Comparison of ENCODE assay signal across 20 mouse cellular contexts in genomic region chr13:106945518-106945917, GRCm38 (mm10). TPM values are rescaled to one million over a fixed set of nuclear protein-coding genes. Genes with fewer than 3 reads are reported as not detected.
DNase-seq lines count a peak whose midpoint lies in the region; ATAC-seq and TF ChIP-seq lines count a peak whose summit lies in the region.
"Had no signal": no experiment of that assay in that cellular context is flagged by ENCODE, and none has a peak within 500 bp of the region (broad histone marks: within the 10 kb centered on the region; RNA-seq: fewer than 3 reads in every experiment).

No protein-coding gene starts in this region.

- DNase-seq in cerebellum, adult 11-12 months = peak; percentile 22
- no peak for DNase-seq in cerebellum, adult 2 months
- DNase-seq in midbrain, embryonic 11.5 days (ENCODE audit: low spot score, missing footprints) = peak; percentile 84
- DNase-seq in midbrain, embryonic 10.5 days (ENCODE audit: low spot score) = no peak
- no peak for DNase-seq in ES-E14 (ENCODE audit: low read depth, low spot score)
- DNase-seq in heart, adult 11 months = no peak
- DNase-seq: adrenal gland, postnatal 10 days; adrenal gland, postnatal 36 days; cerebellum, adult 8-10 months; gastrocnemius, postnatal 25 days; kidney, adult 11 months had no signal

- TF ChIP-seq POLR2A in cerebellum, adult 2 months (IDR thresholded peaks at IDR 0.05; ENCODE audit: borderline replicate concordance, insufficient read depth, low read length) = no peak

- H3K4me1 ChIP-seq in cerebellum, adult 2 months (ENCODE audit: control insufficient read depth, insufficient read depth, low read length) = peaks cover 9% of the 10 kb centered on the region; the same call in 1 of the 2 replicates
- peaks cover 11% of the 10 kb centered on the region for H3K4me1 ChIP-seq in midbrain, embryonic 11.5 days (ENCODE audit: control insufficient read depth, insufficient read depth, low read length)
- peaks cover 17% of the 10 kb centered on the region for H3K4me1 ChIP-seq in midbrain, embryonic 10.5 days
- H3K4me1 ChIP-seq in ES-E14 (ENCODE audit: control insufficient read depth in 2 of 2, insufficient read depth in 2 of 2, low read length in 2 of 2, poor library complexity in 1 of 2) = peaks cover 2% of the 10 kb centered on the region in 2 experiments; a peak in 1 of 4 replicates
- peaks cover 16% of the 10 kb centered on the region for H3K4me1 ChIP-seq in hindbrain, embryonic 16.5 days (ENCODE audit: control insufficient read depth, insufficient read depth, low read depth, low read length)
- H3K4me1 ChIP-seq: intestine, embryonic 15.5 days had no signal

- in situ Hi-C loops in ES-E14 (cut with MboI; ENCODE audit: low sequenced_read_pairs in 2 of 2, unreplicated experiment in 2 of 2) = no loop called here

- H3K36me3 ChIP-seq in midbrain, embryonic 11.5 days (ENCODE audit: control insufficient read depth, insufficient read depth, low read length) = no peaks in the 10 kb centered on the region
- H3K36me3 ChIP-seq in midbrain, embryonic 10.5 days = peaks cover 17% of the 10 kb centered on the region
- peaks cover 10% of the 10 kb centered on the region for H3K36me3 ChIP-seq in ES-E14 (ENCODE audit: control insufficient read depth, insufficient read depth, low read length, poor library complexity, severe bottlenecking)
- peaks cover 4% of the 10 kb centered on the region for H3K36me3 ChIP-seq in hindbrain, embryonic 16.5 days (ENCODE audit: control insufficient read depth, insufficient read depth, low read length)
- H3K36me3 ChIP-seq: intestine, embryonic 15.5 days had no signal

- no peak overlapping the region for H3K9ac ChIP-seq in midbrain, embryonic 11.5 days (ENCODE audit: low read length)
- no peak overlapping the region for H3K9ac ChIP-seq in ES-E14 (ENCODE audit: insufficient read depth, low read depth, low read length, poor library complexity, severe bottlenecking)
- no peak overlapping the region for H3K9ac ChIP-seq in hindbrain, embryonic 16.5 days (ENCODE audit: low read depth, low read length)
- H3K9ac ChIP-seq: embryonic facial prominence, embryonic 13.5 days; forebrain, embryonic 12.5 days; intestine, embryonic 15.5 days had no signal

- no peak overlapping the region for H3K4me3 ChIP-seq in cerebellum, adult 2 months (replicated peaks; ENCODE audit: insufficient read depth, low read depth, low read length)
- H3K4me3 ChIP-seq in midbrain, embryonic 11.5 days (ENCODE audit: low read depth, low read length) = no peak overlapping the region
- no peak overlapping the region for H3K4me3 ChIP-seq in midbrain, embryonic 10.5 days
- no peak overlapping the region for H3K4me3 ChIP-seq in ES-E14 (ENCODE audit: insufficient read depth in 1 of 2, low read depth in 1 of 2, low read length in 2 of 2, poor library complexity in 1 of 2, severe bottlenecking in 1 of 2)
- no peak overlapping the region for H3K4me3 ChIP-seq in hindbrain, embryonic 16.5 days (ENCODE audit: low read length)

- 80% methylated on average over 9 of the region's 9 CpGs for whole genome bisulfite sequencing in cerebellum, adult 2 months
- 83% methylated on average over 9 of the region's 9 CpGs for WGBS in midbrain, embryonic 11.5 days
- 85% methylated on average over 9 of the region's 9 CpGs for WGBS in midbrain, embryonic 10.5 days
- WGBS in hindbrain, embryonic 16.5 days = 80% methylated on average over 9 of the region's 9 CpGs

- no peaks in the 10 kb centered on the region for H3K9me3 ChIP-seq in midbrain, embryonic 11.5 days (ENCODE audit: control insufficient read depth, low read length)
- no peaks in the 10 kb centered on the region for H3K9me3 ChIP-seq in midbrain, embryonic 10.5 days (replicated peaks)
- H3K9me3 ChIP-seq in ES-E14 (ENCODE audit: control insufficient read depth, insufficient read depth, low read depth, low read length) = no peaks in the 10 kb centered on the region
- H3K9me3 ChIP-seq in hindbrain, embryonic 16.5 days (ENCODE audit: control insufficient read depth, low read length) = no peaks in the 10 kb centered on the region
- H3K9me3 ChIP-seq: embryonic facial prominence, embryonic 10.5 days; embryonic facial prominence, embryonic 13.5 days; forebrain, embryonic 15.5 days; hindbrain, embryonic 12.5 days; hindbrain, embryonic 15.5 days; intestine, embryonic 15.5 days had no signal

- TF ChIP-seq CTCF in cerebellum, adult 2 months (IDR thresholded peaks at IDR 0.05; ENCODE audit: borderline replicate concordance, insufficient read depth, low read depth, low read length) = no peak

- no peaks in the 10 kb centered on the region for H3K27me3 ChIP-seq in cerebellum, adult 2 months (ENCODE audit: control insufficient read depth, insufficient read depth, low read length)
- no peaks in the 10 kb centered on the region for H3K27me3 ChIP-seq in midbrain, embryonic 11.5 days (ENCODE audit: control insufficient read depth, insufficient read depth, low read length)
- H3K27me3 ChIP-seq in midbrain, embryonic 10.5 days (ENCODE audit: low read depth, poor library complexity, severe bottlenecking) = no peaks in the 10 kb centered on the region
- H3K27me3 ChIP-seq in hindbrain, embryonic 16.5 days (replicated peaks; ENCODE audit: control insufficient read depth, insufficient read depth, low read length) = no peaks in the 10 kb centered on the region
- H3K27me3 ChIP-seq: embryonic facial prominence, embryonic 13.5 days; forebrain, embryonic 12.5 days; forebrain, embryonic 15.5 days; hindbrain, embryonic 12.5 days; hindbrain, embryonic 15.5 days; intestine, embryonic 15.5 days; Patski had no signal

- H3K4me2 ChIP-seq in midbrain, embryonic 11.5 days = no peak overlapping the region
- no peak overlapping the region for H3K4me2 ChIP-seq in hindbrain, embryonic 16.5 days (ENCODE audit: low read length)

- no peak overlapping the region for H3K27ac ChIP-seq in cerebellum, adult 2 months (ENCODE audit: insufficient read depth, low read length)
- H3K27ac ChIP-seq in midbrain, embryonic 11.5 days (ENCODE audit: low read depth, low read length) = no peak overlapping the region
- H3K27ac ChIP-seq in midbrain, embryonic 10.5 days (replicated peaks) = no peak overlapping the region
- H3K27ac ChIP-seq in ES-E14 (ENCODE audit: insufficient read depth, low read depth, low read length, poor library complexity, severe bottlenecking) = no peak overlapping the region
- H3K27ac ChIP-seq in hindbrain, embryonic 16.5 days (ENCODE audit: low read depth, low read length) = no peak overlapping the region
- H3K27ac ChIP-seq: embryonic facial prominence, embryonic 10.5 days; forebrain, embryonic 12.5 days; hindbrain, embryonic 15.5 days had no signal

- ATAC-seq in midbrain, embryonic 11.5 days (ENCODE audit: low FRiP score) = no peak
- ATAC-seq in hindbrain, embryonic 16.5 days = no peak
- ATAC-seq: forebrain, embryonic 15.5 days; intestine, embryonic 15.5 days; Patski had no signal

TF ChIP-seq in ES-E14, 5 proteins besides CTCF, POLR2A, EP300 and RAD21:
- TF ChIP-seq ZC3H11A (IDR thresholded peaks at IDR 0.05; ENCODE audit: borderline replicate concordance, low read depth, low read length) = no peak
- peak; percentile 82 for TF ChIP-seq ZNF384 (IDR thresholded peaks at IDR 0.05; ENCODE audit: low read depth, low read length)
- no peak for TF ChIP-seq CHD2 (IDR thresholded peaks at IDR 0.05; ENCODE audit: low read depth, low read length)
- TF ChIP-seq HCFC1 (IDR thresholded peaks at IDR 0.05; ENCODE audit: borderline replicate concordance, insufficient read depth, low read length) = no peak
- TF ChIP-seq MAFK (IDR thresholded peaks at IDR 0.05; ENCODE audit: insufficient read depth, low read depth, low read length) = no peak

RNA-seq across cellular contexts. Expression of gene Dimt1, which starts 1.4 kb away (rescaled TPM):
- 19.3 and 23.5 TPM in 2 replicates for polyA plus RNA-seq in cerebellum, adult 2 months (2012; rRNA removed)
- 44.3 and 45.2 TPM in 2 replicates for polyA plus RNA-seq in midbrain, embryonic 11.5 days (2014; fragmentation: Nextera tagmentation; extraction: Ambion mirVana)
- polyA plus RNA-seq in midbrain, embryonic 10.5 days (2016; fragmentation: Nextera tagmentation; extraction: Ambion mirVana) = 45.4 and 45.9 TPM in 2 replicates
- total RNA-seq in ES-E14 (2012; rRNA removed) = 45.9 and 58.1 TPM in 2 replicates
- 38.7 and 39.3 TPM in 2 replicates for polyA plus RNA-seq in hindbrain, embryonic 16.5 days (2015; fragmentation: Nextera tagmentation; extraction: Ambion mirVana)

RNA-seq across cellular contexts. Expression of gene Ipo11, which starts 8.8 kb away (rescaled TPM):
- 31.5 and 31.8 TPM in 2 replicates for polyA plus RNA-seq in cerebellum, adult 2 months (2012; rRNA removed)
- polyA plus RNA-seq in midbrain, embryonic 11.5 days (2014; fragmentation: Nextera tagmentation; extraction: Ambion mirVana) = 86.4 and 90.2 TPM in 2 replicates
- polyA plus RNA-seq in midbrain, embryonic 10.5 days (2016; fragmentation: Nextera tagmentation; extraction: Ambion mirVana) = 92.7 and 102 TPM in 2 replicates
- total RNA-seq in ES-E14 (2012; rRNA removed) = 51.0 and 68.6 TPM in 2 replicates
- polyA plus RNA-seq in hindbrain, embryonic 16.5 days (2015; fragmentation: Nextera tagmentation; extraction: Ambion mirVana) = 43.3 and 43.5 TPM in 2 replicates

Comparison
In these comparisons a context has a peak if more than half of its experiments do, and no peak if none do; other contexts are left out.
1. DNase-seq: peak in cerebellum, adult 11-12 months (single experiment) and midbrain, embryonic 11.5 days (single experiment); none in cerebellum, adult 2 months (0 of 2), midbrain, embryonic 10.5 days (single experiment), ES-E14 (single experiment) and heart, adult 11 months (single experiment).